Mouse (Mus musculus) skeletal muscle tissue, adult 2 months (tissue): ENCODE data around the gene Sh3bp2.

ENCODE experiments used
- DNase-seq: peaks from one replicate; pipeline ENCODE4 v3.0.0-alpha.2; 2012; ENCODE audit warnings: low read depth, low spot score

Sh3bp2 gene

GRCm38 (mm10) chr5:34525663-34526476, at the start of gene Sh3bp2:
TSS of gene Sh3bp2 (plus strand) at chr5:34525838.
- DNase-seq = peak; percentile 80

GRCm38 (mm10) chr5:34480926-34481325, 44.7 kb upstream of the Sh3bp2 start:
- no peak for DNase-seq

GRCm38 (mm10) chr5:34485731-34486130, 39.9 kb upstream of the Sh3bp2 start:
- DNase-seq = no peak

GRCm38 (mm10) chr5:34487320-34488090, 38.1 kb upstream of the Sh3bp2 start:
- DNase-seq = peak; percentile 76

- DNase-seq = no peak
Observed at GRCm38 (mm10) chr5:34488741-34489417, 36.8 kb upstream of the Sh3bp2 start.

GRCm38 (mm10) chr5:34489418-34489787, 36.2 kb upstream of the Sh3bp2 start:
- DNase-seq = no peak

GRCm38 (mm10) chr5:34496745-34497144, 28.9 kb upstream of the Sh3bp2 start:
- no peak for DNase-seq

GRCm38 (mm10) chr5:34500886-34501285, 24.8 kb upstream of the Sh3bp2 start:
- DNase-seq = no peak

- DNase-seq = no peak
Observed at GRCm38 (mm10) chr5:34501588-34501987, 24.1 kb upstream of the Sh3bp2 start.

- no peak for DNase-seq
Observed at GRCm38 (mm10) chr5:34502411-34502810, 23.2 kb upstream of the Sh3bp2 start.

GRCm38 (mm10) chr5:34502821-34503220, 22.8 kb upstream of the Sh3bp2 start:
- no peak for DNase-seq

GRCm38 (mm10) chr5:34512486-34512885, 13.2 kb upstream of the Sh3bp2 start:
- DNase-seq = no peak

- DNase-seq = peak; percentile 91
Observed at GRCm38 (mm10) chr5:34513466-34514217, 12.0 kb upstream of the Sh3bp2 start, which contains the start of gene Tnip2. TSS of gene Tnip2 (minus strand) at chr5:34513991.

- no peak for DNase-seq
Observed at GRCm38 (mm10) chr5:34514218-34514566, 11.4 kb upstream of the Sh3bp2 start.

GRCm38 (mm10) chr5:34515096-34515495, 10.5 kb upstream of the Sh3bp2 start:
- no peak for DNase-seq

- peak; percentile 66 for DNase-seq
Observed at GRCm38 (mm10) chr5:34517913-34518312, 7.7 kb upstream of the Sh3bp2 start.

- DNase-seq = no peak
Observed at GRCm38 (mm10) chr5:34519389-34519910, 6.2 kb upstream of the Sh3bp2 start.

- no peak for DNase-seq
Observed at GRCm38 (mm10) chr5:34520458-34521209, 5.0 kb upstream of the Sh3bp2 start.

GRCm38 (mm10) chr5:34521337-34521736, 4.3 kb upstream of the Sh3bp2 start:
- DNase-seq = no peak

GRCm38 (mm10) chr5:34523958-34524485, 1.6 kb upstream of the Sh3bp2 start:
- DNase-seq = no peak
